Mouse (Mus musculus): Measurements from ENCODE around the gene Abhd17a.

DNA sequence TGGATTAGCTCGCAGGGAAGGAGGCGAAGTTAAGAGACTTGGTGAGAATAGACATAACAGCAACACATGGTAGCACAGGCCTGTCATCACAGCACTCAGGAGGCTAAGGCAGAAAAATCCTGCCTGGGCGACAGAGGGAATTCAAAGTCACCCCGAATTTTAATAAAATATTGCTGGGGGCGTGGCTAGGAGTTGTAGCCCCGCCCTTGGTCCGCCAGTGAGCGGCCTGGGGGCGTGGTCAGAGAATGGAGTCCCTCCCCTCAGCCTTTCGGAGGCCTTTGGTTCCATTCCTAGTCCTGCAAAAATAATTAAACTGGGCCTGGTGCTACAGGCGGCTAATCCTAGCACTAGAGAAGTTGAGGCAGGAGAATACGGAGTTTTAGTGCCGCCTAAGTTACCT, 54.4 kb downstream of the Abhd17a start:
- TF ChIP-seq CTCF (IDR thresholded peaks at IDR 0.05; ENCODE audit: low read depth, low read length) (no peak), EP300 (IDR thresholded peaks at IDR 0.05; ENCODE audit: insufficient read depth, low read depth, low read length) (no peak), POLR2A (IDR thresholded peaks at IDR 0.05; ENCODE audit: insufficient read depth, low read length) (no peak)

All from ES-Bruce4 (cell line).